Mouse (Mus musculus) cerebellum, postnatal 25 days (tissue): ENCODE results near the gene Nfix.
"Not testable (repeated sequence)": the region's sequence is repeated elsewhere in the genome, so short reads cannot be mapped to it uniquely, and the experiment has no call there.

Experiments
- DNase-seq, 2 experiments: peaks; one replicate each; pipeline ENCODE4 v3.0.0; 2021; ENCODE audit warnings: mixed read lengths in 2 of 2

The Nfix gene

GRCm38 (mm10) chr8:84693332-84693731 lies 106.8 kb downstream of the Nfix start:
- DNase-seq, result no peak

GRCm38 (mm10) chr8:84689091-84689915 lies 110.8 kb downstream of the Nfix start:
- peak; percentile 91 to 93 for DNase-seq

- peak; percentile 91 to 95 for DNase-seq
These were observed 112.4 kb downstream of the Nfix start, which contains the start of gene Nacc1 for GRCm38 (mm10) chr8:84687705-84688100. Gene Nacc1, minus strand, starts transcription at chr8:84687862.

- DNase-seq, result peak in 1 of 2 experiments; percentile 74
These were observed 113.0 kb downstream of the Nfix start for GRCm38 (mm10) chr8:84687003-84687704.

GRCm38 (mm10) chr8:84686191-84687002 lies 113.7 kb downstream of the Nfix start, which contains the start of gene Trmt1:
Gene Trmt1, plus strand, starts transcription at chr8:84686307.
- DNase-seq, result peak in 1 of 2 experiments; percentile 58

GRCm38 (mm10) chr8:84684537-84684936 lies 115.6 kb downstream of the Nfix start:
- peak in 1 of 2 experiments; percentile 50 for DNase-seq

- no peak for DNase-seq
These were observed 117.9 kb downstream of the Nfix start for GRCm38 (mm10) chr8:84682257-84682656.

- DNase-seq, result no peak
These were observed 118.7 kb downstream of the Nfix start for GRCm38 (mm10) chr8:84681476-84681875.

GRCm38 (mm10) chr8:84677305-84677704 lies 122.8 kb downstream of the Nfix start:
- DNase-seq, result no peak

GRCm38 (mm10) chr8:84670295-84671006 lies 129.7 kb downstream of the Nfix start:
- not testable (repeated sequence) for DNase-seq

- DNase-seq, result no peak
These were observed 131.2 kb downstream of the Nfix start for GRCm38 (mm10) chr8:84668731-84669485.

GRCm38 (mm10) chr8:84668081-84668480 lies 132.1 kb downstream of the Nfix start:
- DNase-seq, result no peak

- DNase-seq, result peak in 1 of 2 experiments; percentile 38
These were observed 134.7 kb downstream of the Nfix start for GRCm38 (mm10) chr8:84665385-84665893.

GRCm38 (mm10) chr8:84664566-84665384 lies 135.4 kb downstream of the Nfix start:
- peak; percentile 88 to 91 for DNase-seq

- peak; percentile 97 to 98 for DNase-seq
These were observed 136.4 kb downstream of the Nfix start for GRCm38 (mm10) chr8:84663483-84664327.

- DNase-seq, result peak; percentile 95 to 96
These were observed 137.5 kb downstream of the Nfix start, which contains the start of gene Ier2 for GRCm38 (mm10) chr8:84662581-84663065. Gene Ier2, minus strand, starts transcription at chr8:84662852.

- DNase-seq, result peak in 1 of 2 experiments; percentile 67
These were observed 138.1 kb downstream of the Nfix start for GRCm38 (mm10) chr8:84661961-84662571.

- DNase-seq, result peak; percentile 78 to 83
These were observed 138.7 kb downstream of the Nfix start for GRCm38 (mm10) chr8:84661458-84661871.
